Mouse (Mus musculus) liver, embryonic 12.5 days (tissue): ENCODE data around the gene Gabrg2. TPM values are rescaled to one million over a fixed set of nuclear protein-coding genes. Genes with fewer than 3 reads are reported as not detected.

Source experiments
- ATAC-seq: fragments of 200-750 bp; cut with Nextera tagmentation; 2 replicates; pipeline ENCODE4 v1.8.0; 2017; ENCODE audit warnings: moderate number of reproducible peaks, mild to moderate bottlenecking, moderate library complexity
- H3K27ac ChIP-seq: fragments of 300-500 bp; sonication (generic); 2 replicates; pipeline ENCODE4 v1.5.1; 2016; ENCODE audit warnings: mild to moderate bottlenecking
- H3K27me3 ChIP-seq: fragments of 300-500 bp; sonication (generic); replicated peaks from 2 replicates; pipeline ENCODE4 v1.6.1; 2016; ENCODE audit warnings: mild to moderate bottlenecking, moderate library complexity
- H3K36me3 ChIP-seq: fragments of 300-500 bp; sonication (generic); 2 replicates; pipeline ENCODE4 v1.6.1; 2016; ENCODE audit warnings: mild to moderate bottlenecking, moderate library complexity
- H3K4me1 ChIP-seq: fragments of 300-500 bp; sonication (generic); 2 replicates; pipeline ENCODE4 v1.6.1; 2016
- H3K4me2 ChIP-seq: fragments of 300-500 bp; sonication (generic); 2 replicates; pipeline ENCODE4 v1.6.1; 2016; ENCODE audit warnings: mild to moderate bottlenecking, moderate library complexity
- H3K4me3 ChIP-seq: fragments of 300-500 bp; sonication (generic); 2 replicates; pipeline ENCODE4 v1.5.1; 2016; ENCODE audit warnings: mild to moderate bottlenecking, moderate library complexity
- H3K9ac ChIP-seq: fragments of 300-500 bp; sonication (generic); 2 replicates; pipeline ENCODE4 v1.6.1; 2016; ENCODE audit warnings: mild to moderate bottlenecking, moderate library complexity
- H3K9me3 ChIP-seq: fragments of 300-500 bp; sonication (generic); replicated peaks from 2 replicates; pipeline ENCODE4 v1.6.1; 2016; ENCODE audit warnings: mild to moderate bottlenecking, moderate library complexity
- WGBS: fragments of 180-500 bp; shearing (Covaris S2); methylation state at CpG from one replicate; pipeline ENCODE4 v1.1.7; 2016; ENCODE audit not compliant: insufficient replicate concordance; 5-methylcytosine and 5-hydroxymethylcytosine counted together
- polyA plus RNA-seq: library from polyadenylated mRNA; unstranded; fragments of >200 nt; fragmentation: Nextera tagmentation; extraction: Ambion mirVana; gene quantifications from 2 replicates; pipeline ENCODE4 v1.2.1, GENCODE M21; 2016

Gabrg2 gene
- not detected in 2 replicates for polyA plus RNA-seq

- H3K36me3 ChIP-seq: no peaks in the 10 kb centered on the region
- H3K4me1 ChIP-seq: no peaks in the 10 kb centered on the region
- 13% methylated on average over 20 of the region's 20 CpGs for WGBS
- no peaks in the 10 kb centered on the region for H3K27me3 ChIP-seq
- H3K9me3 ChIP-seq: no peaks in the 10 kb centered on the region
- H3K4me2 ChIP-seq: no peak within 1 kb of the TSS
- no peak within 1 kb of the TSS for H3K4me3 ChIP-seq
- H3K27ac ChIP-seq: no peak within 1 kb of the TSS
- H3K9ac ChIP-seq: no peak within 1 kb of the TSS
- no peak for ATAC-seq
Measured at GRCm38 (mm10) chr11:42000190-42001098, at the start of gene Gabrg2. Gene Gabrg2 (minus strand): TSS chr11:42000857.

DNA sequence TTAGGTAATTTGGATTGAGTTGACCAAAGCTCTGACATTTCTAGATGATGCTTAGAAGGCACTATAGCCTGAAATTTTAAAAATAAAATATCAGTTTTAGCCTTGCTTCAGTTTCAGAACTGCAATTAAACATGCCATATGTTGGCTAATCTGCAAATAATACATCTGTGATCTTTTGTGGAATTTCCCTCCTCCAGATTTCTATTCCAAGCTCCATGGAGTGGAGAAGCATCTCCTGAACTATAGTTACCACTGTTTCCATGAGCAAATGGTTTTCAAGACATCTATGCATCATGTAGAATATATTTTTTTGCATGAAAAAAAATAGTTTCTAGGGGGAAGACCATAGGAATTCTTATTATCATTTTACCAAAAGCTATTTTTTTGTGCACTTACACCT lies 47.5 kb upstream of the Gabrg2 start:
- H3K27me3 ChIP-seq: no peaks in the 10 kb centered on the region
- no peak overlapping the region for H3K4me3 ChIP-seq
- H3K9me3 ChIP-seq: no peaks in the 10 kb centered on the region
- H3K4me2 ChIP-seq: no peak overlapping the region
- no peak overlapping the region for H3K27ac ChIP-seq
- H3K4me1 ChIP-seq: no peaks in the 10 kb centered on the region
- no peak for ATAC-seq
- H3K36me3 ChIP-seq: no peaks in the 10 kb centered on the region
- H3K9ac ChIP-seq: no peak overlapping the region

DNA sequence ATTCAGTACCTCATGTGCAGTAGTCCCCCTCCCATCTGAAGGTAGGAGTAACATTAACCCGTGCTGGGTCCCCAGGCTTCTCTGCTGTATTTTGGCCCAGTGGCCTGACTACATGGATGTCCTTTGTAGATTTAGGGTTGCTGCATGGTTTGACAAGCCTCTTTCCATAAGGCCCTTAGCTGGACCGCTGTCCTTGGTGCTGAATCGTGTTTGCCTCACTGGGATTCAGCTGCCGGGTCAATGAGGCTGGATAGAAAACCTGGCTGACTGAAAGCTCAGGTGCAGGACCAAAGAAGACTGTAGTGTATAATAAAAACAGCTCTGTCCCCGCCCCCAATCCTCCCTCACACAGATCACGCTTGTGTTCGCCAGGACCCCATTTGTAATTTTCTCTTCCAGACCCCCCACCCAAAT lies 1.2 kb downstream of the Gabrg2 start:
- H3K4me3 ChIP-seq: no peak overlapping the region
- no peaks in the 10 kb centered on the region for H3K4me1 ChIP-seq
- WGBS: 8% methylated on average over 7 of the region's 7 CpGs
- ATAC-seq: no peak
- no peaks in the 10 kb centered on the region for H3K27me3 ChIP-seq
- no peaks in the 10 kb centered on the region for H3K9me3 ChIP-seq
- H3K36me3 ChIP-seq: no peaks in the 10 kb centered on the region
- no peak overlapping the region for H3K9ac ChIP-seq
- H3K27ac ChIP-seq: no peak overlapping the region
- no peak overlapping the region for H3K4me2 ChIP-seq

- Histone ChIP-seq H3K4me3 (no peak overlapping the region), H3K27ac (no peak overlapping the region), H3K4me1 (no peaks in the 10 kb centered on the region), H3K4me2 (no peak overlapping the region), H3K36me3 (no peaks in the 10 kb centered on the region), H3K27me3 (no peaks in the 10 kb centered on the region), H3K9ac (no peak overlapping the region), H3K9me3 (no peaks in the 10 kb centered on the region)
- 63% methylated on average over 6 of the region's 6 CpGs for WGBS
- no peak for ATAC-seq
Measured at GRCm38 (mm10) chr11:41980152-41980551, 20.5 kb downstream of the Gabrg2 start.

GRCm38 (mm10) chr11:41968595-41968994 lies 32.1 kb downstream of the Gabrg2 start:
- no peaks in the 10 kb centered on the region for H3K36me3 ChIP-seq
- no peaks in the 10 kb centered on the region for H3K4me1 ChIP-seq
- H3K27me3 ChIP-seq: no peaks in the 10 kb centered on the region
- H3K4me3 ChIP-seq: no peak overlapping the region
- no peak overlapping the region for H3K4me2 ChIP-seq
- no peaks in the 10 kb centered on the region for H3K9me3 ChIP-seq
- no peak overlapping the region for H3K9ac ChIP-seq
- no peak overlapping the region for H3K27ac ChIP-seq
- ATAC-seq: no peak

DNA sequence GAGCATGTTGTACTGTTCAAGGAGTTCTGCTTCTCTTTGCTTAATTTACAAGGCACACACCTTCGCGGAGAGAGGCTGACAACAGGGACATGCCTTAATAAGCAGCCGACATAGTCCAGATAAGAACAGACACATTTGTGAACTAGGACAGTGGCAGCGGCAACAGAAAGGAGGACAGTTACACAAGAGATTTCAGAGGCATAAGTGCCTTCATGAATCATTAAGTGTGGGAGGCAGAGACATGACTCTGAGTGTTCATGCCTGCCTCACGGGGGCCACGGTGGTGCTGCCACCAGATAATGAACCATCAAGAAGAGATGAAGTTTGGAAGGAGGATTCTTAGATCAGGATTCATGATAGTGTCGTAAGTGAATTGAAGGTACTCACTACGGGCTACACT lies 38.0 kb downstream of the Gabrg2 start:
- 70% methylated on average over 8 of the region's 8 CpGs for WGBS
- Histone ChIP-seq H3K4me3 (no peak overlapping the region), H3K9me3 (no peaks in the 10 kb centered on the region), H3K4me1 (no peaks in the 10 kb centered on the region), H3K27ac (no peak overlapping the region), H3K27me3 (no peaks in the 10 kb centered on the region), H3K4me2 (no peak overlapping the region), H3K36me3 (no peaks in the 10 kb centered on the region), H3K9ac (no peak overlapping the region)
- ATAC-seq: no peak

GRCm38 (mm10) chr11:41953550-41953949 lies 47.1 kb downstream of the Gabrg2 start:
- H3K27ac ChIP-seq: no peak overlapping the region
- H3K4me1 ChIP-seq: no peaks in the 10 kb centered on the region
- H3K9me3 ChIP-seq: no peaks in the 10 kb centered on the region
- no peak for ATAC-seq
- no peak overlapping the region for H3K4me3 ChIP-seq
- H3K27me3 ChIP-seq: no peaks in the 10 kb centered on the region
- 76% methylated on average over 2 of the region's 2 CpGs for WGBS
- no peak overlapping the region for H3K9ac ChIP-seq
- H3K36me3 ChIP-seq: no peaks in the 10 kb centered on the region
- H3K4me2 ChIP-seq: no peak overlapping the region

- no peak for ATAC-seq
- Histone ChIP-seq H3K9me3 (no peaks in the 10 kb centered on the region), H3K4me1 (no peaks in the 10 kb centered on the region), H3K4me2 (no peak overlapping the region), H3K36me3 (no peaks in the 10 kb centered on the region), H3K4me3 (no peak overlapping the region), H3K27me3 (no peaks in the 10 kb centered on the region), H3K27ac (no peak overlapping the region), H3K9ac (no peak overlapping the region)
- WGBS: 44% methylated on average over 3 of the region's 3 CpGs
Measured at GRCm38 (mm10) chr11:41951898-41952297, 48.8 kb downstream of the Gabrg2 start.

DNA sequence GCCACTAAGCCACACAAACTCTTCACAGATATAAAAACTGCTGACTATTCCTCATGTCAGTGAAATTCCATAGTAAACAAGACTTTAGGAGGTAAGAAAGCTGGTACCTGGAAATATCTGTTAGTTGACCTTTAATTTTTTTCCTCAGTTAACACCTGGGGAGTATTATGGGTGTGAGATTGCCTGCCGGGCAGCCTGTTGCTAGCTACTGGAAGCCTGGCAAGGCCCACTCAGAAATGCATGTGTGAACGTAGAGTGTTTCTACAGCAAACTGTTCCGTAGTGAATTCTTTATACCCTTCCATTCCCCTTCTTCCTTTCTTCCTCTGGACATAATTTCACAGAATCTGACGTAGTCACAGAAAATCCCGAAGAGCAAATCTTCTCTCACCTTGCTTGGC lies 55.2 kb downstream of the Gabrg2 start:
- no peaks in the 10 kb centered on the region for H3K27me3 ChIP-seq
- H3K9ac ChIP-seq: no peak overlapping the region
- no peaks in the 10 kb centered on the region for H3K9me3 ChIP-seq
- WGBS: 66% methylated on average over 5 of the region's 5 CpGs
- no peak overlapping the region for H3K4me2 ChIP-seq
- H3K36me3 ChIP-seq: no peaks in the 10 kb centered on the region
- no peak overlapping the region for H3K27ac ChIP-seq
- no peaks in the 10 kb centered on the region for H3K4me1 ChIP-seq
- ATAC-seq: no peak
- H3K4me3 ChIP-seq: no peak overlapping the region

GRCm38 (mm10) chr11:41937979-41938378 lies 62.7 kb downstream of the Gabrg2 start:
- Histone ChIP-seq H3K4me1 (no peaks in the 10 kb centered on the region), H3K9me3 (no peaks in the 10 kb centered on the region)
- WGBS: 45% methylated on average over 2 of the region's 2 CpGs

DNA sequence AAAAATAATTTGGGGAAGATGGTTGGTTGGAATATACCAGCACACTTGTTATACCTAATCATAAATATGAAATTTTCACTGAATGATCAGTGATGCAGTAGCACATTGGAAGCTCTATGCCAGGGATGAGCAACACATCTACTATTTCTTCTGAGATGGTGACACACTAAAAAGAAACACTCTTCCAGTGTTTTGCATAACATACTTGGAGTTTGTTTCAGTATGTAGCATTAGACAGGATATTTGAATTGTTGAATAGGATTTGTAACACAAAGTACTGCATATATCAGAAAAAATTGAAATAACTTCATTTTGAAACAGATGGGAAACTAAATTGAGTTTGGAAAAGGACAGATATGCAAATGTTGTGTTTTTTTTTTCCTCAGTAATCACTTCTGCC lies 81.8 kb downstream of the Gabrg2 start:
- H3K27me3 ChIP-seq: no peaks in the 10 kb centered on the region
- ATAC-seq: no peak
- H3K27ac ChIP-seq: no peak overlapping the region
- H3K4me3 ChIP-seq: no peak overlapping the region
- no peaks in the 10 kb centered on the region for H3K4me1 ChIP-seq
- no peak overlapping the region for H3K9ac ChIP-seq
- H3K36me3 ChIP-seq: no peaks in the 10 kb centered on the region
- no peaks in the 10 kb centered on the region for H3K9me3 ChIP-seq
- no peak overlapping the region for H3K4me2 ChIP-seq

More at GRCm38 (mm10) chr11:41937979-41938378, 62.7 kb downstream of the Gabrg2 start:
- Histone ChIP-seq H3K4me2 (no peak overlapping the region), H3K36me3 (no peaks in the 10 kb centered on the region), H3K27ac (no peak overlapping the region), H3K9ac (no peak overlapping the region), H3K4me3 (no peak overlapping the region), H3K27me3 (no peaks in the 10 kb centered on the region)
- no peak for ATAC-seq

- WGBS: 59% methylated on average over 6 of the region's 6 CpGs
- Histone ChIP-seq H3K9me3 (no peaks in the 10 kb centered on the region), H3K27me3 (no peaks in the 10 kb centered on the region), H3K4me2 (no peak overlapping the region), H3K4me1 (no peaks in the 10 kb centered on the region), H3K4me3 (no peak overlapping the region), H3K27ac (no peak overlapping the region), H3K36me3 (no peaks in the 10 kb centered on the region), H3K9ac (no peak overlapping the region)
- ATAC-seq: no peak
Measured at GRCm38 (mm10) chr11:41914066-41914465, 86.6 kb downstream of the Gabrg2 start.

GRCm38 (mm10) chr11:41903661-41904060 lies 97.0 kb downstream of the Gabrg2 start:
- H3K27me3 ChIP-seq: no peaks in the 10 kb centered on the region
- H3K4me1 ChIP-seq: no peaks in the 10 kb centered on the region
- H3K36me3 ChIP-seq: no peaks in the 10 kb centered on the region
- ATAC-seq: no peak
- no peaks in the 10 kb centered on the region for H3K9me3 ChIP-seq
- WGBS: 81% methylated on average over 2 of the region's 2 CpGs
- no peak overlapping the region for H3K27ac ChIP-seq
- H3K4me2 ChIP-seq: no peak overlapping the region
- no peak overlapping the region for H3K9ac ChIP-seq
- no peak overlapping the region for H3K4me3 ChIP-seq
